Mouse (Mus musculus) brain, embryonic 14.5 days (tissue): ENCODE results near the gene Neurod2.

Source experiments
- CTCF ChIP-seq: fragments of 200-500 bp; IDR thresholded peaks from 2 replicates; pipeline ENCODE4 v1.5.1; 2012; ENCODE audit warnings: inconsistent platforms, mild to moderate bottlenecking, moderate library complexity, borderline replicate concordance; ENCODE audit not compliant: insufficient read depth, insufficient read length; ENCODE audit errors: extremely low read depth
- POLR2A ChIP-seq: fragments of 200-500 bp; IDR thresholded peaks from 2 replicates; pipeline ENCODE4 v1.6.1; 2012; ENCODE audit warnings: mild to moderate bottlenecking, inconsistent platforms, borderline replicate concordance; ENCODE audit not compliant: poor library complexity, insufficient read depth, insufficient read length, severe bottlenecking; ENCODE audit errors: extremely low read depth

GRCm38 (mm10) chr11:98357396-98358160, 28.1 kb upstream of the Neurod2 start:
- TF ChIP-seq CTCF (no peak), POLR2A (no peak)
